Mouse (Mus musculus) heart, embryonic 16.5 days (tissue): ENCODE data around the gene Hoxd3. TPM values are rescaled to one million over a fixed set of nuclear protein-coding genes. Genes with fewer than 3 reads are reported as not detected.
A peak's percentile ranks its signal among the peaks of the same experiment; 100 is the strongest.

Experiments used
- ATAC-seq: fragments of 200-750 bp; cut with Nextera tagmentation; replicated peaks from 2 replicates; pipeline ENCODE4 v1.8.0; 2017; ENCODE audit warnings: moderate number of reproducible peaks; ENCODE audit not compliant: insufficient read depth, low FRiP score; ENCODE audit errors: extremely low read depth
- H3K27ac ChIP-seq: fragments of 300-500 bp; sonication (generic); 2 replicates; pipeline ENCODE4 v1.5.1; 2014; ENCODE audit warnings: mild to moderate bottlenecking, low read length, control low read depth, moderate library complexity
- H3K27me3 ChIP-seq: fragments of 300-500 bp; sonication (generic); 2 replicates; pipeline ENCODE4 v1.6.1; 2014; ENCODE audit warnings: low read length, mixed read lengths; ENCODE audit not compliant: control insufficient read depth, insufficient read depth
- H3K36me3 ChIP-seq: fragments of 300-500 bp; sonication (generic); 2 replicates; pipeline ENCODE4 v1.6.1; 2014; ENCODE audit not compliant: control insufficient read depth, insufficient read depth
- H3K4me1 ChIP-seq: fragments of 300-500 bp; sonication (generic); 2 replicates; pipeline ENCODE4 v1.6.1; 2014; ENCODE audit warnings: low read length, mixed read lengths; ENCODE audit not compliant: control insufficient read depth, insufficient read depth
- H3K4me2 ChIP-seq: fragments of 300-500 bp; sonication (generic); 2 replicates; pipeline ENCODE4 v1.6.1; 2014; ENCODE audit warnings: low read depth, mild to moderate bottlenecking, control low read depth, low read length
- H3K4me3 ChIP-seq: fragments of 300-500 bp; sonication (generic); 2 replicates; pipeline ENCODE4 v1.5.1; 2014; ENCODE audit warnings: mild to moderate bottlenecking, control low read depth, low read length
- H3K9ac ChIP-seq: fragments of 300-500 bp; sonication (generic); 2 replicates; pipeline ENCODE4 v1.6.1; 2014; ENCODE audit warnings: low read length, control low read depth
- H3K9me3 ChIP-seq: fragments of 300-500 bp; sonication (generic); replicated peaks from 2 replicates; pipeline ENCODE4 v1.6.1; 2016; ENCODE audit warnings: low read length; ENCODE audit not compliant: control insufficient read depth
- WGBS: fragments of 180-500 bp; shearing (Covaris S2); extraction: QIAGEN DNeasy Blood & Tissue Kit; methylation state at CpG from one replicate; pipeline ENCODE4 v1.1.7; 2014; 5-methylcytosine and 5-hydroxymethylcytosine counted together
- polyA plus RNA-seq: library from polyadenylated mRNA; unstranded; fragments of >200 nt; fragmentation: Nextera tagmentation; extraction: Ambion mirVana; gene quantifications from 2 replicates; pipeline ENCODE4 v1.2.1, GENCODE M21; 2015

Gene Hoxd3
- polyA plus RNA-seq, 1 experiment from 2014 or later = 0.66 TPM

GRCm38 (mm10) chr2:74734996-74735811 lies 23.5 kb downstream of the Hoxd3 start:
- Histone ChIP-seq H3K4me1 (peaks cover 4% of the 10 kb centered on the region), H3K4me2 (no peak overlapping the region), H3K27ac (no peak overlapping the region), H3K9me3 (no peaks in the 10 kb centered on the region), H3K36me3 (no peaks in the 10 kb centered on the region), H3K4me3 (no peak overlapping the region; the same call in 1 of the 2 replicates), H3K9ac (no peak overlapping the region), H3K27me3 (peaks cover 95% of the 10 kb centered on the region)
- no peak for ATAC-seq
- 6% methylated on average over 27 of the region's 27 CpGs for WGBS

- Histone ChIP-seq H3K9ac (no peak overlapping the region), H3K4me2 (peak overlapping the region; percentile 44), H3K27me3 (peaks cover 95% of the 10 kb centered on the region), H3K4me3 (peak overlapping the region; percentile 35), H3K4me1 (peaks cover 4% of the 10 kb centered on the region), H3K27ac (no peak overlapping the region), H3K36me3 (no peaks in the 10 kb centered on the region), H3K9me3 (no peaks in the 10 kb centered on the region)
- ATAC-seq = no peak
- 2% methylated on average over 42 of the region's 42 CpGs for WGBS
Observed at GRCm38 (mm10) chr2:74735851-74736687, 24.3 kb downstream of the Hoxd3 start.

- no peak for ATAC-seq
- Histone ChIP-seq H3K27me3 (peaks cover 96% of the 10 kb centered on the region), H3K9ac (no peak overlapping the region), H3K4me2 (no peak overlapping the region), H3K4me1 (peaks cover 4% of the 10 kb centered on the region), H3K9me3 (no peaks in the 10 kb centered on the region), H3K4me3 (no peak overlapping the region), H3K36me3 (no peaks in the 10 kb centered on the region), H3K27ac (no peak overlapping the region)
- WGBS = 4% methylated on average over 15 of the region's 15 CpGs
Observed at GRCm38 (mm10) chr2:74736688-74737577, 25.2 kb downstream of the Hoxd3 start.

- Histone ChIP-seq H3K36me3 (no peaks in the 10 kb centered on the region), H3K9me3 (no peaks in the 10 kb centered on the region), H3K4me2 (no peak overlapping the region), H3K4me3 (no peak overlapping the region), H3K27ac (no peak overlapping the region), H3K27me3 (peaks cover 95% of the 10 kb centered on the region), H3K4me1 (peaks cover 4% of the 10 kb centered on the region), H3K9ac (no peak overlapping the region)
- ATAC-seq = no peak
- 10% methylated on average over 7 of the region's 7 CpGs for WGBS
Observed at GRCm38 (mm10) chr2:74737578-74738070, 25.9 kb downstream of the Hoxd3 start.

- Histone ChIP-seq H3K4me1 (peaks cover 4% of the 10 kb centered on the region), H3K4me2 (no peak overlapping the region), H3K9ac (no peak overlapping the region), H3K36me3 (no peaks in the 10 kb centered on the region), H3K9me3 (no peaks in the 10 kb centered on the region), H3K4me3 (no peak overlapping the region), H3K27ac (no peak overlapping the region), H3K27me3 (peaks cover 94% of the 10 kb centered on the region)
- no peak for ATAC-seq
- WGBS = 3% methylated on average over 20 of the region's 20 CpGs
Observed at GRCm38 (mm10) chr2:74738623-74739475, 27.1 kb downstream of the Hoxd3 start.

GRCm38 (mm10) chr2:74739476-74739800 lies 27.7 kb downstream of the Hoxd3 start:
- WGBS = 12% methylated on average over 2 of the region's 2 CpGs
- no peak for ATAC-seq

GRCm38 (mm10) chr2:74739869-74740268 lies 28.1 kb downstream of the Hoxd3 start:
- H3K36me3 ChIP-seq = no peaks in the 10 kb centered on the region
- H3K9me3 ChIP-seq = no peaks in the 10 kb centered on the region
- H3K4me3 ChIP-seq = no peak overlapping the region
- 7% methylated on average over 14 of the region's 14 CpGs for WGBS
- H3K4me2 ChIP-seq = no peak overlapping the region
- H3K27ac ChIP-seq = no peak overlapping the region
- peaks cover 95% of the 10 kb centered on the region for H3K27me3 ChIP-seq
- no peak overlapping the region for H3K9ac ChIP-seq
- H3K4me1 ChIP-seq = peaks cover 4% of the 10 kb centered on the region
- ATAC-seq = no peak

More at GRCm38 (mm10) chr2:74739476-74739800, 27.7 kb downstream of the Hoxd3 start:
- Histone ChIP-seq H3K9me3 (no peaks in the 10 kb centered on the region), H3K27me3 (peaks cover 95% of the 10 kb centered on the region), H3K4me3 (no peak overlapping the region), H3K36me3 (no peaks in the 10 kb centered on the region), H3K27ac (no peak overlapping the region), H3K9ac (no peak overlapping the region), H3K4me1 (peaks cover 4% of the 10 kb centered on the region), H3K4me2 (no peak overlapping the region)
